Mouse (Mus musculus): ENCODE measurements at regions not wholly inside any gene's neighbourhood (a gene's known extent, or its start where the extent isn't known, plus 50 kb on each side); places are given as distances from the start of the nearest gene placed in this dataset.

DNA sequence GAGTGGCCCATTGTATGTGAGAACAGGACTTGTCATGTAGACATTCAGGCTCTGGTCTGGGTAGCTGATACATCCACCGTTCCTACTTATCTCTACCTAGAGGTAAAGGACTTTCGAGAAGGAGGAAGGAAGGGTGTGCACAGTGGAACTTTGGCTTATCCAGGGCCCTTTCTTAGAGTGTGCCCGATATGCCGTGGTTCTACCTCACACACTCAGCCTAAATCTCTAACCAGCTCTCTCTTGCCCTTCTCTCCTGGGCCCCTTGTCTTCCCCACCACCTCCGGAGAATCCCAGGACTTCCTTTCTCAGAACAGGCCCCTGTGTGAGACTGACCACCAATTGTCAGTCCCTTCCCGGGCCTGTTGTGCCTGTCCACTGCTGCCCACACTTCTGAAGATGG lies 68.8 kb upstream of the Mark1 start:
- H3K27me3 ChIP-seq (replicated peaks), result no peaks in the 10 kb centered on the region
- no peak overlapping the region for H3K4me2 ChIP-seq (ENCODE audit: insufficient read depth, low read depth, poor library complexity, severe bottlenecking)
- in situ Hi-C loops (cut with MboI; ENCODE audit: low pct_ligation_motif_present, low pct_unique_long_range_greater_than_20kb, low sequenced_read_pairs) (no loop called here), dilution Hi-C loops (cut with MboI; ENCODE audit: extremely low pct_ligation_motif_present, extremely low pct_unique_long_range_greater_than_20kb, low sequenced_read_pairs) (no loop called here)
- no peaks in the 10 kb centered on the region for H3K9me3 ChIP-seq (replicated peaks; ENCODE audit: low read length)
- H3K36me3 ChIP-seq (replicated peaks in 1 of 2; ENCODE audit: control insufficient read depth in 1 of 2, insufficient read depth in 1 of 2, low read length in 1 of 2), result no peaks in the 10 kb centered on the region
- no peak overlapping the region for H3K4me3 ChIP-seq (replicated peaks in 1 of 3; ENCODE audit: low read depth in 2 of 3, low read length in 2 of 3, poor library complexity in 1 of 3)
- no peak overlapping the region for H3K9ac ChIP-seq (ENCODE audit: insufficient read depth, low read depth)
- no peaks in the 10 kb centered on the region for H3K79me2 ChIP-seq (replicated peaks; ENCODE audit: control insufficient read depth, extremely low read depth, insufficient read depth, poor library complexity, severe bottlenecking)
- no peak overlapping the region for H3K27ac ChIP-seq (ENCODE audit: insufficient read depth, low read depth)
- H3K4me1 ChIP-seq (ENCODE audit: control insufficient read depth in 1 of 2, insufficient read depth in 2 of 2), result no peaks in the 10 kb centered on the region
- DNase-seq (ENCODE audit: extremely low read depth), result no peak
- TF ChIP-seq NELFE (IDR thresholded peaks at IDR 0.05; ENCODE audit: low read depth, low read length) (no peak), CTCF (conservative IDR thresholded peaks at IDR 0.05 in 1 of 2, IDR thresholded peaks at IDR 0.05 in 1 of 2; ENCODE audit: low read depth in 2 of 2, low read length in 2 of 2) (no peak), CHD2 (IDR thresholded peaks at IDR 0.05; ENCODE audit: low read length) (no peak), ZNF384 (IDR thresholded peaks at IDR 0.05; ENCODE audit: low read depth, low read length) (no peak), JUN (IDR thresholded peaks at IDR 0.05; ENCODE audit: insufficient read depth, low read depth, low read length) (no peak), NRF1 (IDR thresholded peaks at IDR 0.05; ENCODE audit: low read depth, low read length) (no peak), ZKSCAN1 (IDR thresholded peaks at IDR 0.05; ENCODE audit: borderline replicate concordance, low read depth, low read length) (no peak), RCOR1 (conservative IDR thresholded peaks at IDR 0.05; ENCODE audit: low read depth, low read length) (no peak), MYC (IDR thresholded peaks at IDR 0.05; ENCODE audit: low read depth, low read length) (no peak), MAZ (IDR thresholded peaks at IDR 0.05; ENCODE audit: low read depth, low read length) (no peak), ELF1 (IDR thresholded peaks at IDR 0.05; ENCODE audit: low read depth, low read length) (no peak), E2F4 (IDR thresholded peaks at IDR 0.05; ENCODE audit: insufficient replicate concordance, low read depth, low read length) (no peak), CHD1 (IDR thresholded peaks at IDR 0.05; ENCODE audit: low read depth, low read length) (no peak), ETS1 (conservative IDR thresholded peaks at IDR 0.05; ENCODE audit: low read depth, low read length) (no peak), BHLHE40 (IDR thresholded peaks at IDR 0.05; ENCODE audit: low read depth, low read length) (no peak), KAT2A (IDR thresholded peaks at IDR 0.05; ENCODE audit: insufficient replicate concordance, low read length) (no peak), EP300 (IDR thresholded peaks at IDR 0.05; ENCODE audit: low read length) (no peak), TCF12 (IDR thresholded peaks at IDR 0.05; ENCODE audit: low read depth, low read length) (no peak), ZC3H11A (IDR thresholded peaks at IDR 0.05; ENCODE audit: low read depth, low read length) (no peak), HCFC1 (IDR thresholded peaks at IDR 0.05; ENCODE audit: low read depth, low read length) (no peak)

DNA sequence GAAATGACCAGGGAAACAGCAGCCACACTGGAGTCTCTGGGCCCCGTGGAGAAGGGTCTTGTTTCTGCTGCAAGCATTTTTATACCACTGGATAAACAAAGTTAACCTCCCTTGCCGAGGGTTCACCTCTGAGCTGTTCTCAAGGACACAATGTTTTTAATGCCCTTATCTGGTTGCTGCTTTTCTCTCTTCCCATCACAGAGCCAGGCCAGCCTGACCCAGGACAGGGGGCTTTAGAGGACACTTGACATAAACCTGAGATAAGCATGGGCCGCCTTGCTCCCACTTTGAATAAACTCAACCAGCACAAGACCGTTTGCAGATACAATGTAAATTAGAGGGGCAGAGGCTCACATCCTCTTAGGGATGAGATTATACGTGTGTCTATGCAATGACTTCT lies 68.3 kb upstream of the Mark1 start:
- Histone ChIP-seq H3K9me3 (replicated peaks; ENCODE audit: low read length) (no peaks in the 10 kb centered on the region), H3K27me3 (replicated peaks) (no peaks in the 10 kb centered on the region), H3K79me2 (replicated peaks; ENCODE audit: control insufficient read depth, extremely low read depth, insufficient read depth, poor library complexity, severe bottlenecking) (no peaks in the 10 kb centered on the region), H3K4me2 (ENCODE audit: insufficient read depth, low read depth, poor library complexity, severe bottlenecking) (no peak overlapping the region), H3K4me3 (replicated peaks in 1 of 3; ENCODE audit: low read depth in 2 of 3, low read length in 2 of 3, poor library complexity in 1 of 3) (no peak overlapping the region), H3K27ac (ENCODE audit: insufficient read depth, low read depth) (no peak overlapping the region), H3K36me3 (replicated peaks in 1 of 2; ENCODE audit: control insufficient read depth in 1 of 2, insufficient read depth in 1 of 2, low read length in 1 of 2) (no peaks in the 10 kb centered on the region), H3K9ac (ENCODE audit: insufficient read depth, low read depth) (no peak overlapping the region), H3K4me1 (ENCODE audit: control insufficient read depth in 1 of 2, insufficient read depth in 2 of 2) (no peaks in the 10 kb centered on the region)
- TF ChIP-seq SIN3A (IDR thresholded peaks at IDR 0.05; ENCODE audit: low read length), result no peak
- no peak for TF ChIP-seq PAX5 (IDR thresholded peaks at IDR 0.05; ENCODE audit: low read length)
- no peak for TF ChIP-seq NELFE (IDR thresholded peaks at IDR 0.05; ENCODE audit: low read depth, low read length)
- dilution Hi-C loops (cut with MboI; ENCODE audit: extremely low pct_ligation_motif_present, extremely low pct_unique_long_range_greater_than_20kb, low sequenced_read_pairs), result no loop called here
- in situ Hi-C loops (cut with MboI; ENCODE audit: low pct_ligation_motif_present, low pct_unique_long_range_greater_than_20kb, low sequenced_read_pairs), result no loop called here
- DNase-seq (ENCODE audit: extremely low read depth), result no peak
